Mouse (Mus musculus) hindbrain, postnatal 0 days (tissue): ENCODE results near the gene Hs3st6. TPM values are rescaled to one million over a fixed set of nuclear protein-coding genes. Genes with fewer than 3 reads are reported as not detected.

Experiments
- ATAC-seq: fragments of 200-750 bp; cut with Nextera tagmentation; 2 replicates; pipeline ENCODE4 v1.8.0; 2017; ENCODE audit warnings: mild to moderate bottlenecking, moderate TSS enrichment, moderate library complexity
- DNase-seq: peaks from one replicate; pipeline ENCODE4 v3.0.0-alpha.2; 2015; ENCODE audit warnings: low spot score
- H3K27ac ChIP-seq: fragments of 300-500 bp; sonication (generic); 2 replicates; pipeline ENCODE4 v1.5.1; 2014; ENCODE audit warnings: mild to moderate bottlenecking
- H3K27me3 ChIP-seq: fragments of 300-500 bp; sonication (generic); 2 replicates; pipeline ENCODE4 v1.6.1; 2014; ENCODE audit warnings: low read length, mixed read lengths; ENCODE audit not compliant: insufficient read depth
- H3K36me3 ChIP-seq: fragments of 300-500 bp; sonication (generic); 2 replicates; pipeline ENCODE4 v1.6.1; 2014; ENCODE audit warnings: low read length, mixed read lengths; ENCODE audit not compliant: insufficient read depth
- H3K4me1 ChIP-seq: fragments of 300-500 bp; sonication (generic); 2 replicates; pipeline ENCODE4 v1.6.1; 2014; ENCODE audit warnings: antibody characterized with exemption, low read length, mixed read lengths; ENCODE audit not compliant: insufficient read depth
- H3K4me2 ChIP-seq: fragments of 300-500 bp; sonication (generic); 2 replicates; pipeline ENCODE4 v1.6.1; 2014; ENCODE audit warnings: low read depth, mild to moderate bottlenecking, low read length, moderate library complexity, mixed read lengths
- H3K4me3 ChIP-seq: fragments of 300-500 bp; sonication (generic); 2 replicates; pipeline ENCODE4 v1.5.1; 2014; ENCODE audit warnings: low read length
- H3K9ac ChIP-seq: fragments of 300-500 bp; sonication (generic); replicated peaks from 2 replicates; pipeline ENCODE4 v1.6.1; 2014; ENCODE audit warnings: mild to moderate bottlenecking, low read length, moderate library complexity, mixed read lengths
- H3K9me3 ChIP-seq: fragments of 300-500 bp; sonication (generic); 2 replicates; pipeline ENCODE4 v1.6.1; 2016; ENCODE audit warnings: low read length, mixed read lengths
- CTCF ChIP-seq: IDR thresholded peaks from 2 replicates; pipeline ENCODE4 v1.5.1; 2016; ENCODE audit warnings: antibody characterized with exemption, control low read depth, low read depth
- WGBS: fragments of 180-500 bp; shearing (Covaris S2); extraction: QIAGEN DNeasy Blood & Tissue Kit; methylation state at CpG from one replicate; pipeline ENCODE4 v1.1.7; 2014; 5-methylcytosine and 5-hydroxymethylcytosine counted together
- polyA plus RNA-seq: library from polyadenylated mRNA; unstranded; fragments of >200 nt; fragmentation: Nextera tagmentation; extraction: Ambion mirVana; gene quantifications from 2 replicates; pipeline ENCODE4 v1.2.1, GENCODE M21; 2015
- total RNA-seq: library from RNA; depleted of rRNA; stranded (reverse); fragments of >200 nt; gene quantifications from 2 replicates; pipeline ENCODE4 v1.2.3, GENCODE M21; 2014

The Hs3st6 gene
- total and polyA plus RNA-seq, 2 experiments from 2014 or later, result 0.43 TPM; not detected in 1

GRCm38 (mm10) chr17:24780821-24781220, 28.0 kb downstream of the Hs3st6 start:
- no peaks in the 10 kb centered on the region for H3K36me3 ChIP-seq
- DNase-seq, result no peak
- no peak for ATAC-seq
- no peaks in the 10 kb centered on the region for H3K4me1 ChIP-seq
- H3K9ac ChIP-seq, result no peak overlapping the region
- no peak overlapping the region for H3K27ac ChIP-seq
- 93% methylated on average over 2 of the region's 2 CpGs for WGBS
- H3K4me3 ChIP-seq, result no peak overlapping the region
- TF ChIP-seq CTCF, result no peak
- no peak overlapping the region for H3K4me2 ChIP-seq
- H3K9me3 ChIP-seq, result no peaks in the 10 kb centered on the region
- H3K27me3 ChIP-seq, result no peaks in the 10 kb centered on the region

- H3K4me2 ChIP-seq, result no peak overlapping the region
- no peak overlapping the region for H3K27ac ChIP-seq
- no peak for TF ChIP-seq CTCF
- H3K36me3 ChIP-seq, result no peaks in the 10 kb centered on the region
- no peaks in the 10 kb centered on the region for H3K27me3 ChIP-seq
- H3K4me3 ChIP-seq, result no peak overlapping the region
- no peak overlapping the region for H3K9ac ChIP-seq
- ATAC-seq (no peak), DNase-seq (no peak)
- H3K4me1 ChIP-seq, result no peaks in the 10 kb centered on the region
- 71% methylated on average over 8 of the region's 8 CpGs for WGBS
- no peaks in the 10 kb centered on the region for H3K9me3 ChIP-seq
These were observed 39.4 kb downstream of the Hs3st6 start for GRCm38 (mm10) chr17:24792190-24792589.

- H3K4me2 ChIP-seq, result no peak overlapping the region
- 63% methylated on average over 12 of the region's 12 CpGs for WGBS
- no peak overlapping the region for H3K4me3 ChIP-seq
- no peak for ATAC-seq
- H3K27ac ChIP-seq, result no peak overlapping the region
- no peaks in the 10 kb centered on the region for H3K9me3 ChIP-seq
- TF ChIP-seq CTCF, result no peak
- no peaks in the 10 kb centered on the region for H3K4me1 ChIP-seq
- no peak overlapping the region for H3K9ac ChIP-seq
- no peak for DNase-seq
- H3K27me3 ChIP-seq, result no peaks in the 10 kb centered on the region
- no peaks in the 10 kb centered on the region for H3K36me3 ChIP-seq
These were observed 42.0 kb downstream of the Hs3st6 start for GRCm38 (mm10) chr17:24794791-24795190.

- Histone ChIP-seq H3K36me3 (no peaks in the 10 kb centered on the region), H3K4me3 (no peak overlapping the region), H3K9me3 (no peaks in the 10 kb centered on the region), H3K9ac (no peak overlapping the region), H3K4me1 (no peaks in the 10 kb centered on the region), H3K4me2 (no peak overlapping the region), H3K27ac (no peak overlapping the region), H3K27me3 (no peaks in the 10 kb centered on the region)
- DNase-seq (no peak), ATAC-seq (no peak)
- no peak for TF ChIP-seq CTCF
- 70% methylated on average over 3 of the region's 3 CpGs for WGBS
These were observed 44.2 kb downstream of the Hs3st6 start for GRCm38 (mm10) chr17:24796969-24797368.

GRCm38 (mm10) chr17:24798229-24798628, 45.4 kb downstream of the Hs3st6 start:
- H3K4me3 ChIP-seq, result no peak overlapping the region
- H3K9me3 ChIP-seq, result no peaks in the 10 kb centered on the region
- H3K4me2 ChIP-seq, result no peak overlapping the region
- no peak for TF ChIP-seq CTCF
- H3K27ac ChIP-seq, result no peak overlapping the region
- no peaks in the 10 kb centered on the region for H3K4me1 ChIP-seq
- no peak overlapping the region for H3K9ac ChIP-seq
- H3K36me3 ChIP-seq, result no peaks in the 10 kb centered on the region
- H3K27me3 ChIP-seq, result 0 out of 2 replicates have a peak, but pooled peaks cover 6% of the 10 kb centered on the region
- no peak for ATAC-seq
- DNase-seq, result no peak
- 69% methylated on average over 9 of the region's 9 CpGs for WGBS

GRCm38 (mm10) chr17:24799476-24799875, 46.7 kb downstream of the Hs3st6 start:
- Histone ChIP-seq H3K4me1 (no peaks in the 10 kb centered on the region), H3K9ac (no peak overlapping the region), H3K9me3 (no peaks in the 10 kb centered on the region), H3K27ac (no peak overlapping the region), H3K36me3 (no peaks in the 10 kb centered on the region), H3K4me3 (no peak overlapping the region), H3K27me3 (0 out of 2 replicates have a peak, but pooled peaks cover 7% of the 10 kb centered on the region), H3K4me2 (no peak overlapping the region)
- 89% methylated on average over 4 of the region's 4 CpGs for WGBS
- no peak for TF ChIP-seq CTCF
- DNase-seq (no peak), ATAC-seq (no peak)

GRCm38 (mm10) chr17:24800524-24800923, 47.7 kb downstream of the Hs3st6 start:
- no peaks in the 10 kb centered on the region for H3K36me3 ChIP-seq
- no peaks in the 10 kb centered on the region for H3K4me1 ChIP-seq
- 50% methylated on average over 3 of the region's 3 CpGs for WGBS
- no peak for TF ChIP-seq CTCF
- H3K27me3 ChIP-seq, result 0 out of 2 replicates have a peak, but pooled peaks cover 7% of the 10 kb centered on the region
- H3K27ac ChIP-seq, result no peak overlapping the region
- no peaks in the 10 kb centered on the region for H3K9me3 ChIP-seq
- H3K4me3 ChIP-seq, result no peak overlapping the region
- ATAC-seq (no peak), DNase-seq (no peak)
- H3K9ac ChIP-seq, result no peak overlapping the region
- no peak overlapping the region for H3K4me2 ChIP-seq
